Mouse (Mus musculus) thymus, adult 2 months (tissue): ENCODE measurements around the gene Lpo. TPM values are rescaled to one million over a fixed set of nuclear protein-coding genes. Genes with fewer than 3 reads are reported as not detected.
A peak's percentile ranks its signal among the peaks of the same experiment; 100 is the strongest.

Experiments used
- DNase-seq: peaks from one replicate; pipeline ENCODE4 v3.0.0; 2021
- H3K27ac ChIP-seq: fragments of 200-500 bp; 2 replicates; pipeline ENCODE4 v1.5.1; 2012; ENCODE audit warnings: low read length, control low read depth; ENCODE audit not compliant: control insufficient read depth, insufficient read depth
- H3K27me3 ChIP-seq: fragments of 200-500 bp; 2 replicates; pipeline ENCODE4 v1.6.1; 2012; ENCODE audit warnings: mild to moderate bottlenecking, low read length, moderate library complexity, mixed read lengths; ENCODE audit not compliant: control insufficient read depth, insufficient read depth
- H3K36me3 ChIP-seq: fragments of 200-500 bp; 2 replicates; pipeline ENCODE4 v1.6.1; 2012; ENCODE audit warnings: mild to moderate bottlenecking, low read length, moderate library complexity; ENCODE audit not compliant: control insufficient read depth, insufficient read depth
- H3K4me1 ChIP-seq: fragments of 200-500 bp; replicated peaks from 2 replicates; pipeline ENCODE4 v1.6.1; 2012; ENCODE audit warnings: low read length; ENCODE audit not compliant: control insufficient read depth, insufficient read depth
- H3K4me3 ChIP-seq: fragments of 200-500 bp; 2 replicates; pipeline ENCODE4 v1.5.1; 2012; ENCODE audit warnings: mild to moderate bottlenecking, low read length, control low read depth, moderate library complexity; ENCODE audit not compliant: control insufficient read depth, insufficient read depth
- CTCF ChIP-seq: fragments of 200-500 bp; IDR thresholded peaks from 2 replicates; pipeline ENCODE4 v1.5.1; 2012; ENCODE audit warnings: mild to moderate bottlenecking, control low read depth, low read length, moderate library complexity, borderline replicate concordance; ENCODE audit not compliant: control insufficient read depth, poor library complexity, insufficient read depth; ENCODE audit errors: extremely low read depth
- POLR2A ChIP-seq: fragments of 200-500 bp; IDR thresholded peaks from 2 replicates; pipeline ENCODE4 v1.6.1; 2012; ENCODE audit warnings: mild to moderate bottlenecking, low read length, control low read depth, moderate library complexity; ENCODE audit not compliant: control insufficient read depth, poor library complexity, insufficient read depth; ENCODE audit errors: extremely low read depth
- WGBS: fragments of 180-500 bp; shearing (Covaris S2); methylation state at CpG from one replicate; pipeline ENCODE4 v1.1.7; 2018; 5-methylcytosine and 5-hydroxymethylcytosine counted together
- polyA plus RNA-seq: library from polyadenylated mRNA; depleted of rRNA; stranded (reverse); fragments of >200 nt; gene quantifications from 2 replicates; pipeline ENCODE4 v1.2.3, GENCODE M21; 2012

Gene Lpo
- polyA plus RNA-seq, 1 experiment, result 10.1 TPM

GRCm38 (mm10) chr11:87780130-87780529 is 48.0 kb downstream of the Lpo start:
- no peak overlapping the region for H3K27ac ChIP-seq
- no peaks in the 10 kb centered on the region; the same call in 1 of the 2 replicates for H3K4me1 ChIP-seq
- no peaks in the 10 kb centered on the region for H3K27me3 ChIP-seq
- no peak overlapping the region for H3K4me3 ChIP-seq
- TF ChIP-seq CTCF (no peak), POLR2A (no peak)
- H3K36me3 ChIP-seq, result no peaks in the 10 kb centered on the region
- WGBS, result 93% methylated on average over 8 of the region's 8 CpGs
- DNase-seq, result no peak

- H3K4me1 ChIP-seq, result no peaks in the 10 kb centered on the region; the same call in 1 of the 2 replicates
- no peak overlapping the region for H3K27ac ChIP-seq
- H3K4me3 ChIP-seq, result no peak overlapping the region
- H3K27me3 ChIP-seq, result no peaks in the 10 kb centered on the region
- H3K36me3 ChIP-seq, result no peaks in the 10 kb centered on the region
- no peak for DNase-seq
- 85% methylated on average over 4 of the region's 4 CpGs for WGBS
- TF ChIP-seq CTCF (no peak), POLR2A (no peak)
Measured at GRCm38 (mm10) chr11:87779392-87779791, 48.7 kb downstream of the Lpo start.

- H3K27me3 ChIP-seq, result no peaks in the 10 kb centered on the region
- no peaks in the 10 kb centered on the region; the same call in 1 of the 2 replicates for H3K4me1 ChIP-seq
- no peak for DNase-seq
- no peak for TF ChIP-seq POLR2A
- no peak for TF ChIP-seq CTCF
- 89% methylated on average over 12 of the region's 12 CpGs for WGBS
- no peak overlapping the region for H3K27ac ChIP-seq
- H3K4me3 ChIP-seq, result no peak overlapping the region
- no peaks in the 10 kb centered on the region for H3K36me3 ChIP-seq
Measured at GRCm38 (mm10) chr11:87778915-87779314, 49.2 kb downstream of the Lpo start.

GRCm38 (mm10) chr11:87778100-87778765 is 49.9 kb downstream of the Lpo start:
- DNase-seq, result peak; percentile 39
- no peaks in the 10 kb centered on the region for H3K36me3 ChIP-seq
- H3K4me1 ChIP-seq, result no peaks in the 10 kb centered on the region; the same call in 1 of the 2 replicates
- no peaks in the 10 kb centered on the region for H3K27me3 ChIP-seq
- H3K27ac ChIP-seq, result no peak overlapping the region
- WGBS, result 58% methylated on average over 30 of the region's 32 CpGs
- no peak for TF ChIP-seq POLR2A
- TF ChIP-seq CTCF, result no peak
- H3K4me3 ChIP-seq, result no peak overlapping the region

- no peaks in the 10 kb centered on the region for H3K36me3 ChIP-seq
- no peaks in the 10 kb centered on the region for H3K27me3 ChIP-seq
- H3K4me1 ChIP-seq, result no peaks in the 10 kb centered on the region
- H3K4me3 ChIP-seq, result no peak overlapping the region
- H3K27ac ChIP-seq, result no peak overlapping the region
- 97% methylated on average over 3 of the region's 3 CpGs for WGBS
- TF ChIP-seq CTCF (no peak), POLR2A (no peak)
- DNase-seq, result no peak
Measured at GRCm38 (mm10) chr11:87772354-87772753, 55.7 kb downstream of the Lpo start.

- Histone ChIP-seq H3K27me3 (no peaks in the 10 kb centered on the region), H3K36me3 (no peaks in the 10 kb centered on the region), H3K27ac (no peak overlapping the region), H3K4me3 (no peak overlapping the region), H3K4me1 (no peaks in the 10 kb centered on the region)
- peak; percentile 89 for DNase-seq
- peak; percentile 77; the same call in 1 of the 2 replicates for TF ChIP-seq CTCF
- TF ChIP-seq POLR2A, result no peak
- 54% methylated on average over 3 of the region's 3 CpGs for WGBS
Measured at GRCm38 (mm10) chr11:87770989-87771388, 57.1 kb downstream of the Lpo start.
